Mouse (Mus musculus) layer of hippocampus, adult 2 months (tissue): Measurements from ENCODE around the gene Cflar. TPM values are rescaled to one million over a fixed set of nuclear protein-coding genes. Genes with fewer than 3 reads are reported as not detected.
A peak's percentile ranks its signal among the peaks of the same experiment; 100 is the strongest.

ENCODE experiments used
- DNase-seq, 2 experiments: peaks; one replicate each; pipeline ENCODE4 v3.0.0; 2022; ENCODE audit warnings: low spot score in 2 of 2
- H3K27ac ChIP-seq: fragments of 200-600 bp; 2 replicates; pipeline ENCODE4 v1.8.1; 2022
- H3K4me3 ChIP-seq: fragments of 200-600 bp; 2 replicates; pipeline ENCODE4 v1.8.1; 2022; ENCODE audit warnings: mild to moderate bottlenecking
- CTCF ChIP-seq: fragments of 200-600 bp; conservative IDR thresholded peaks from 2 replicates; pipeline ENCODE4 v1.8.1; 2022; ENCODE audit warnings: antibody characterized with exemption, mild to moderate bottlenecking, moderate library complexity
- total RNA-seq, 2 experiments: library from RNA; stranded (reverse); gene quantifications; 2 replicates each; pipeline ENCODE4 v1.2.3; 2021

Gene Cflar
- total RNA-seq, 2 experiments from 2014 or later: 32.9 to 35.2 TPM

- Histone ChIP-seq H3K4me3 (no peak overlapping the region), H3K27ac (no peak overlapping the region; the same call in 1 of the 2 replicates)
- no peak for TF ChIP-seq CTCF
- DNase-seq: no peak
Measured at GRCm38 (mm10) chr1:58725095-58725494, 13.8 kb downstream of the Cflar start.

GRCm38 (mm10) chr1:58725767-58726166 is 14.5 kb downstream of the Cflar start:
- Histone ChIP-seq H3K4me3 (no peak overlapping the region), H3K27ac (no peak overlapping the region; the same call in 1 of the 2 replicates)
- no peak for DNase-seq
- no peak for TF ChIP-seq CTCF

- no peak for DNase-seq
- TF ChIP-seq CTCF: 0 out of 2 replicates have a peak, but pooled peaks have one; percentile 14
- H3K4me3 ChIP-seq: no peak overlapping the region
- peak overlapping the region; percentile 32; the same call in 1 of the 2 replicates for H3K27ac ChIP-seq
Measured at GRCm38 (mm10) chr1:58727019-58727746, 15.9 kb downstream of the Cflar start.

GRCm38 (mm10) chr1:58727747-58728589 is 16.7 kb downstream of the Cflar start:
- H3K27ac ChIP-seq: peak overlapping the region; percentile 32; the same call in 1 of the 2 replicates
- DNase-seq: no peak
- TF ChIP-seq CTCF: no peak
- H3K4me3 ChIP-seq: no peak overlapping the region

DNA sequence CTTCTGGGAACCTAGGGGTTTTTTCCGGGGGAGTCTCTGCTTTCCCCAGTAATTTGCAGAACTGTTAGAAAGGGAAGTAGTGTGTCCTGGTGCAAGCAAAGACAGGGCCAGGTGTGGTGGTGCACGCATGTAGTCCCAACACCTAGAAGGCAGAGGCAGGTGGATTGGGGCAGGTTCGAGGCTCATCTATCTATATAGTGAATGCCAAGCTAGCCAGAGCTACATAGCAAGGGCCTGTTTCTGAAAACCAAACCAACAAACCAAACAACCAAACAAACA is 17.2 kb downstream of the Cflar start:
- Histone ChIP-seq H3K4me3 (no peak overlapping the region), H3K27ac (no peak overlapping the region)
- no peak for TF ChIP-seq CTCF
- DNase-seq: no peak

GRCm38 (mm10) chr1:58733636-58734035 is 22.3 kb downstream of the Cflar start:
- no peak overlapping the region for H3K4me3 ChIP-seq
- H3K27ac ChIP-seq: 0 out of 2 replicates have a peak overlapping the region, but pooled peaks have one; percentile 7
- TF ChIP-seq CTCF: no peak

GRCm38 (mm10) chr1:58734043-58734920 is 23.0 kb downstream of the Cflar start:
- DNase-seq: no peak
- H3K4me3 ChIP-seq: no peak overlapping the region
- H3K27ac ChIP-seq: 0 out of 2 replicates have a peak overlapping the region, but pooled peaks have one; percentile 7
- TF ChIP-seq CTCF: no peak

More at GRCm38 (mm10) chr1:58733636-58734035, 22.3 kb downstream of the Cflar start:
- DNase-seq: no peak

DNA sequence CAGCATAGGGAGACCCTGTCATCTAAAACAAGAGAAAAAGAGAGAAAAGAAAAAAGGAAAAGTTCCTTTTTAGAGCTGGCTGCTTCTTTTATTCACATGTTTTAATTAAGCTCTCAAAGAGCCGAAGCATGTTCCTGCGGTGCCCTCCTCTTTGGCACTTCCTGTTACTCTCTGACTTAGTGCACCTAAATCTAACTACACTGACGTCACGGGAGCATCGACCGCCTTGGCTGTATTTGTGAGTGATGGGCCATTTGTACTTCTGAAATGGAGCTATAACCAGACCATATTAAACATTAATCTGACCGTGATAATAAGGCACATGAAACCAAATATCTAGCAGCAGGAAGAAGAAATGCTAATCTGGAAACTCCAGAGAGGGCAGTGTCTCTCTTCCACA is 24.7 kb downstream of the Cflar start:
- TF ChIP-seq CTCF: no peak
- Histone ChIP-seq H3K4me3 (no peak overlapping the region), H3K27ac (peak overlapping the region; percentile 91)
- DNase-seq: no peak

DNA sequence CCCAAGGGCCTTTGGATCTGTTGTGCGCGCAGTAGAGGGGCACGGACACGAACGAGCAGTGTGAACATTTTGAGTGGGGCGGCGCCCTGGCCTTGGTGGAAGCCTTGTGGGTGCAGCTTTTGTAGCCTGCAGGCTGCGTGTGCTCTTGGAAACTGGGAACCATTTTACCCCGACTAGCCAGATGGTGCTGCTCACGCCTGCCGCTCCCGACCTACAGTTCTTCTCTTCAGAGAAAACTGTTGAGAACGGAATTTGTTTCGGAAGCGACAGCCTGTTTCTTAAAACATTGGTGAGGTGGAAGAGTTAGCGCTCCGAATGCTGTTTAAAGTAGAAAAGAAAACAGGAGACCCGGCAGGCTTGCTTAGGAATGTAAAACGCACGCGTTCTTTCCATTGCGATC is 25.7 kb downstream of the Cflar start:
- peak; percentile 59 to 74 for DNase-seq
- no peak overlapping the region for H3K4me3 ChIP-seq
- TF ChIP-seq CTCF: no peak
- H3K27ac ChIP-seq: peak overlapping the region; percentile 91

- DNase-seq: peak; percentile 61 to 86
- TF ChIP-seq CTCF: no peak
- H3K27ac ChIP-seq: peak overlapping the region; percentile 87
- no peak overlapping the region for H3K4me3 ChIP-seq
Measured at GRCm38 (mm10) chr1:58739529-58739928, 28.2 kb downstream of the Cflar start.

GRCm38 (mm10) chr1:58742571-58743021 is 31.3 kb downstream of the Cflar start:
- TF ChIP-seq CTCF: no peak
- DNase-seq: no peak
- Histone ChIP-seq H3K4me3 (no peak overlapping the region), H3K27ac (peak overlapping the region; percentile 65)

DNA sequence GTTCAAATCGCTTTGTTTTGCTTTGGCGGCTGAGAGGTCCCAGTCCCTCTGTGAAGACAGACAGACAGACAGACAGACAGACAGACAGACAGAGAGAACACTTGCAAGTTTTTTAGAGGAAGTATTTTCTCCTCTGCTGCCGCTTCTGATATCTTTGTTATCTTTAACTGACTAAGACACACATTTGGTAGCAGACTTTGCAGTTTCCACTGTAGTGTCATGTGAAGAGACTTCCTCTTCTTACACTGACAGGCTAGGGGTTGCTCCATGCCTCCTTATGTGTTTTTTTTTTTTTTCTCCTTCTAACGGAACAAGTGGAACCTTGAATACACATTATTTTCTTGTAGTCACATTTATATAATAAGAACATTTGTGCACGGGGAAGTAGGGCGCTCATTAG is 31.9 kb downstream of the Cflar start:
- H3K4me3 ChIP-seq: no peak overlapping the region
- no peak for DNase-seq
- H3K27ac ChIP-seq: peak overlapping the region; percentile 65
- TF ChIP-seq CTCF: no peak
